Mouse (Mus musculus) cerebellum, postnatal 25 days (tissue): ENCODE measurements around the gene Tmem164.

ENCODE experiments used
- DNase-seq, 2 experiments: peaks; one replicate each; pipeline ENCODE4 v3.0.0; 2021; ENCODE audit warnings: mixed read lengths in 2 of 2

The Tmem164 gene

GRCm38 (mm10) chrX:142755542-142755941 lies 74.3 kb downstream of the Tmem164 start:
- peak; percentile 50 to 51 for DNase-seq

DNA sequence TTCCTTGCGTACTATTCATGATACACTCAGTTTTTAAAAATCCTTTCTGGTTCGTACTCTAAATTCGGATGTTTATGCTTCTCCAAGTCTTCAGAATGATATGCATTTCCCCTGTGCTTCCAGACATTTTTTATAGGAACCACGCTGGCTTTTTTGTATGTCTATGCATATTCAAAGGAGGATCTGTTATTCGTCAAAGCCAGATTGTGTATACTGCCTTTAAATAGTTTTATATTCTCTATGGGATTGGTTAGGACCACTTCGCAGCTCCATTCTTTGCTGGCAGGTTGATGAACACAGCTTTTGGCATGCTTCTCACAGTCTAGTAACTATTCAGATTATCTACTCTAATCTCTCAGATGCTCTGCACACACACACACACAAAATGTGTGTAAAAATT lies 79.2 kb downstream of the Tmem164 start:
- no peak for DNase-seq

DNA sequence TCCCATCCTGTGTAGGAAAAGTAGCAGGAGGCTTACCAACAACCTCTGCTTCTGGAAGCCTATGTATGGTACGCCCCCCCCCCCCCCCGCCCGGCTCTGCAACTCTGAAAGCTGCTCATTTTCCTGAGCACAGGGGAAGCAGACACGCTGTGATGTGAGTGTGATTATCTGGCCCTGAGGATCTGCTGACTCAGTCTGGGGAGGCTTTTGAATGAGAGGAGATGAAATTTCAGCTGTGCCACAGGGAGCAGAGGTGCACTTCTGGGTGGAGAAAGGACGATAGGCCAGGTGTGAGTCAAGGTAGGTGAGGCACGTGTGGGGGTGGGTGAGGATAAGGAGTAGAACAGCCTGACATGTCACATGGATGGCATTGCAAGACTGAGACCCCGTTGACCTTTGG lies 82.1 kb downstream of the Tmem164 start:
- DNase-seq: no peak

GRCm38 (mm10) chrX:142769698-142770097 lies 88.5 kb downstream of the Tmem164 start:
- DNase-seq: no peak

DNA sequence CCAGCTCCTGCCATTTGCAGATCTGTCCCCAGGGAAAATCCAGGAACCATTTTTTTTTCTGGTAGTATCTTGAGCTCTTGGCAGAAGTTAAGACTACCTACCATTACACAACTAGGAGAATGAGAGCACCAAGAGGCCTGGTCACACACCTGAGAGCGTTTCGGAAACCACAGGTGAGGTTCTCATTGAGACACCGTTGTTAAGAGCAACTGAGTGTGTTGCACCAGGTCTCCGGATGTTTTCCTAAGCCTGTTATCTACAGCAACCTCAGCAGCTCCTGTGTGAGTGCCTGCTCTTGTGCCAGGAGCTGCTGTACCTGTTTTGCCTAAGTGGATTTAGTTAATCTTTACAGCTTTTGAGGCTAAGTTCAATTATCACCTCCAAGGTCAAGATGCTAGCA lies 92.5 kb downstream of the Tmem164 start:
- DNase-seq: no peak

DNA sequence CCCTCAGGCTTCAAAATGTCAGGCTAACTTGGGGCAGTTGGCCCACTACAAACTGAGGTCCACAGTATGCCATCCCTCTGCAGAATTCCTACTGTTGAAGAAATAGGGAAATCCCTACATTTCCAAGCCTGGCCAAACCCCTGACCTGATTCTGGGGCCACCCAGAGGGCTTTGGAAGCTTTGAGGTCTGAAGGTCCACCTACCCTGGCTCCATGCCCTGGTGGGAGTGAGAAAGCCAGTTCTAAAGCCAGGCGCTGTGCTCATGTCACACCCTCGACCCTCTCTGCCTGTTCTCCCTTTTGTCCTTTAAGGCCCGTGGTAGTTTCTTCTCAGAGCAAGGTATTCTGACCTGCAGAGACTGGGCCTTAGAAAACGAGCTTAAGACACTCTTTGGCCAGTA lies 94.9 kb downstream of the Tmem164 start:
- DNase-seq: peak; percentile 47 to 50

GRCm38 (mm10) chrX:142778638-142779037 lies 97.4 kb downstream of the Tmem164 start:
- no peak for DNase-seq

GRCm38 (mm10) chrX:142786160-142787052 lies 105.2 kb downstream of the Tmem164 start:
- DNase-seq: peak in 1 of 2 experiments; percentile 19

DNA sequence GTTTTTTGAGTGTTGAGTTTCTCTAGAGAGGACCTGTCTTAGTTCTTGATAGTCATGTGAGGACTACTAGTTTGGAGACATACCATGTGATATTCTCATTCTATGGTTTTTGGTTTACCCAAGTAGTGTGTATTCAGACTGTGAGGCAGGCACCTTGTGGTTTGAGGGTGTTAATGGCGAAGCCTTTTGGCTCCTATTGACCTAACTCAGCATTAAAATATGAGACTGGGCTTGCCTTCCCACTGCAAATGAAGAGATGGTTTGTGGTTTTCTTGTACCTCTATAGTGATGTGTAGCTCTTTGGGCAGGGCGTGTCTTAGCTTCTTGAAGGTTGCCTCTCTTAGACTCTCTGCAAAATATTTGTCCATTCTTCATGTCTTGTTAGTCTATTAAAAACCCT lies 111.0 kb downstream of the Tmem164 start:
- no peak for DNase-seq

GRCm38 (mm10) chrX:142794069-142794610 lies 112.9 kb downstream of the Tmem164 start:
- DNase-seq: no peak

DNA sequence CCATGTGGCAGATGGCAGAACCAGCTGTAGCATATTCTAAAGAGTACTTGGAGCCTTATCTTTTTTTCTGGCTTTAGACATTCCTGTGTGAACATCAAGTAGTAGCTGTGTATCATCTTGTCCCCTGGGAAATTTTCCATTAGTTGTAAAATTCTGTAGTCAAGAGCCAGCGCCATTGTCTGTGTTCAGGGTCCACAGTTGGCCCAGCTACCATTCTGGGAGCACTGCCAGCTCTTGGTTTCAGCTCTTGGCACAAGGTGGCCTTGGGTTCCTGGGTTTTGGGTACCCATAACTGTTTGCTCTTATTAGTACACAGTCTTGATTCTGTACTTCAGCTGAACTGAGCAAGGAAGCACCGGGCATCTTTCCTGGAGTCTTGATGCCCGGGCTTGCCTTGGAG lies 123.4 kb downstream of the Tmem164 start:
- peak; percentile 64 to 72 for DNase-seq

GRCm38 (mm10) chrX:142806126-142806525 lies 124.9 kb downstream of the Tmem164 start:
- peak; percentile 28 to 31 for DNase-seq

GRCm38 (mm10) chrX:142806620-142807061 lies 125.4 kb downstream of the Tmem164 start:
- DNase-seq: peak; percentile 48 to 58

DNA sequence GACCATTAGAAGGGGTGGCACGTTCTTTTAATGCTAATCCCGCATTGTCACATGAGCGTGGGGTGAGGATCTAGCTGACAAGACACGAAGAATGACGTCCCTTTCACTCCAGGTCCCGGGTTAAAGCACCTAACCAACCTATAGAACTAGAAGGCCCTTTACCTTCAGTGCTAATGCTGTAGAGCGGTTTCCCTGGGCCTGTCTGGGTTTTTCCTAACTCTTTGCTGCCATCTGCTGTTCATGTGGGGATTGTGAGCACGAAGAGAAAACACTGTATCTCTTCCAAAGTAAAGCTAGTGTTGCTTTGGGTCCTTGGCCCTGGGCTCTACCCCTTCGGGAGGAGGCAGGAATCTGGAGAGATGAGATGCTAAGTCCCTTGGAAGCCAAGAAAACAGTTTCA lies 127.2 kb downstream of the Tmem164 start:
- DNase-seq: peak; percentile 53 to 70

GRCm38 (mm10) chrX:142813146-142813545 lies 131.9 kb downstream of the Tmem164 start:
- DNase-seq: peak; percentile 39 to 72

DNA sequence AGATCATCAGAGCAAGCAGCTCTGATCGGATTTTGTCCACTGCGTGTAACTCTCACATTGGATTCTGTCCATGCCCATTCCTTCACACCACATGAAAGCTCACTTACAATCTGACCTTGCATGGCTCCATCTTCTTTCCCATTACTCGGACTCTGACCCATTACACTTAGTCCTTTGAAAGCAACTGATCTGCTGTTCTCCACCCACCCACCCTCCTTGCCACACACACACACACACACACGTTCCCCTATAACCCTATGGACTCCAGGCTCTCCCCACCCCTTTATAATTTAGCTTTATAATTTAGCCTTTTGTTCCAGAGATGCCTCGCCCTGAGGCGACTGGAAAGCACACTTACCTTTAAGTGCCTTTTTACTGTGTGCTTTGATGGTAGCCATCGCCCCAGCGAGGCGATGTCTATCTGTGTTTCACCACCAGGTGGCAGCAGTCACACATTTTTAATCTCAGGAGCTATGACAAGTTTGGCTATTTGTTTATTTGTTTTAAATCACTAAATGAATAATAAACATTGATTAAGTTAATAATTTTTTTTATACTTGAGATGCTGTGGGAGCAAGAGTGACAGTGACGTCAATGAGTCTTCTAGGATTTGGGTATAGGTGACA lies 137.0 kb downstream of the Tmem164 start:
- DNase-seq: peak; percentile 56 to 67

DNA sequence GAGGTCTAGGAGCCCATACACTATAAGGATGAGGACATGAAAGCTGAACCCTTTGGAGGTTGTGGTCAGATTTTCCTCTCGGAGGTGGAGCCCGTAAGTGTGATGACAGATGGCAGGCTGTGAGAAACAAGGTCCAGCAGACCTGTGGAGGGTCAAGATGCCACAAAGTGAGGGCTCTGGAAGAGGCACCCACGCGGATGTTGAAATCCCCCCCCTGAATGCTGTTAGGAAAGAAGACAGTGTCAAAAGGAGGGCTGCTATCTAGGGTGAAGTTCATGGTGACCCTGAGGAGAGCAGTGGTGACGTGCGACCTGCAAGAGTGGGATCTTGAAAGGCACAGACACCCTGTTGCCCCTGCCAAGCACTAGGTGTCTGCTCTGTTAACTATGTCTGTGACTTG lies 140.0 kb downstream of the Tmem164 start:
- no peak for DNase-seq

- DNase-seq: no peak
Observed at GRCm38 (mm10) chrX:142821846-142822245, 140.6 kb downstream of the Tmem164 start.

- DNase-seq: no peak
Observed at GRCm38 (mm10) chrX:142825309-142825708, 144.1 kb downstream of the Tmem164 start.

GRCm38 (mm10) chrX:142827644-142828043 lies 146.4 kb downstream of the Tmem164 start:
- no peak for DNase-seq

DNA sequence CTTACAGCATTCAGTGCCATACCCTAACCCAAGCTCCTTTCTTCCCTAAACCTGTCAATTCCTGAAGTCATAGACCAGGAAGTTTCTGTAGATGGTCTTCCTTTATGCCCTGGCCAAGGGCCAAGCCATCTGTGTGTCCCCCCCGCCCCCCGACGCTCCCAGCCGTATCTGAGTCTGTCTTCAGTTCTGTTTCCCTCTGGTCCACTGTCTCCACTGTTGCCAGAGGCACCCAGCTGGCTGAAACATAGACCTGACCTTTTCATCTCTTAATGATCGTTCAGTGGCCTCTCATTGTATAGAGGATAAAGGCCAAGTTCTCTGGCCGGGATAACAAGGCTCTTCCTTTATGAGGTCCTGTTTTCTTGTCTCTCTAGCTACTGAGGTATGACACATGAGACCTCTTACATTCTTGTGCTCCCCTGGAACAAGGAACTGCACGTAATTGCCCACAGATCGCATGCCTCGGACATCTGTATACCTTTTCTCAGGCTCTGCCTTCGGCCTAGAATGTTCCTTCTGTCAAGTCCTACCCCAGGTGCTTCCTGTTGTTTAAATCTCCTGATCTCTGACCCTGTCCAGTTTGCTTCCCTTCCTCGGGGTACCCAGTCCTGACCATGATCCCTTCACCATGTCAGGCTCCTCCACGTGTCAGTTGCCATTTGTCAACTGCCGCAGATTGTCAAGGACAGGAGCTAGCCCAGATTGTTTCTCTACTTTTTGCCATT lies 147.1 kb downstream of the Tmem164 start:
- no peak for DNase-seq

GRCm38 (mm10) chrX:142829267-142829666 lies 148.1 kb downstream of the Tmem164 start:
- no peak for DNase-seq

DNA sequence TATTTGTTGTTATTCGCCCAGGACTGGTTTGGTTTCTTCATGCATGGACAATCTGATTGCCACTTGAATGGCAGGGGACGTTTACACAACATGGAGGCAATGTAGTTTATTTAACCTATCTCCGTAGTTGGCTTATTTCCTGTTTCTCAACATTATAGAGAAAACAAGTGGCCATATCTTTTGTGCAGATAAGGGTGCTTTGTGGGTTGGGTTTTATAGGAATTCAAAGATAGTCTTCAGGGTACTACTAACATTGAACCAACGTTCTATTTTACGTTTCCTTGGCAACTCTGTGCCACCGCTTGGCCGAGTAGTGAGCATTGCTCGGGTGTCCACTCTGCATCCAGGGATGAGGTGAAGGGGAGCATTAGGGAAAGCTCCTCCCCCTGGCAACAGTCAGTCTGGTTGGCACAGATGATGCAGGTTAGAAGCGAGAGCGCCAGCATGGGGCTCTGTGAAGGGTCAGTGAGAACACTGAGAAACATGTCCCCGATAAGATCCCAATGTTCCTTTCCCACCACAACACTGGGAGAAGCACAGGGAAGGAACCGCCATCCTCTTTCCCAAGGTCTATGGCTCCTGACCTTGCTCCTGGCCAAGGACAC lies 148.8 kb downstream of the Tmem164 start:
- DNase-seq: no peak
